Mouse (Mus musculus): Measurements from ENCODE around the gene Ddr2.
"Not testable (repeated sequence)": the region's sequence is repeated elsewhere in the genome, so short reads cannot be mapped to it uniquely, and the experiment has no call there.

Ddr2 gene

GRCm38 (mm10) chr1:170110516-170111332 lies at the start of gene Ddr2:
Gene Ddr2 (minus strand): TSS chr1:170110762.
- no peak for DNase-seq

- no peak for DNase-seq
Measured at GRCm38 (mm10) chr1:170159707-170160106, 49.1 kb upstream of the Ddr2 start.

GRCm38 (mm10) chr1:170155761-170156160 lies 45.2 kb upstream of the Ddr2 start:
- no peak for DNase-seq

GRCm38 (mm10) chr1:170155298-170155697 lies 44.7 kb upstream of the Ddr2 start:
- no peak for DNase-seq

GRCm38 (mm10) chr1:170153986-170154385 lies 43.4 kb upstream of the Ddr2 start:
- DNase-seq: no peak

GRCm38 (mm10) chr1:170152552-170152951 lies 42.0 kb upstream of the Ddr2 start:
- no peak for DNase-seq

GRCm38 (mm10) chr1:170150870-170151269 lies 40.3 kb upstream of the Ddr2 start:
- DNase-seq: no peak

- DNase-seq: no peak
Measured at GRCm38 (mm10) chr1:170149756-170150155, 39.2 kb upstream of the Ddr2 start.

GRCm38 (mm10) chr1:170148536-170148935 lies 38.0 kb upstream of the Ddr2 start:
- DNase-seq: no peak

- DNase-seq: no peak
Measured at GRCm38 (mm10) chr1:170147651-170148448, 37.3 kb upstream of the Ddr2 start.

- no peak for DNase-seq
Measured at GRCm38 (mm10) chr1:170145606-170146005, 35.0 kb upstream of the Ddr2 start.

GRCm38 (mm10) chr1:170142256-170142871 lies 31.8 kb upstream of the Ddr2 start:
- no peak for DNase-seq

GRCm38 (mm10) chr1:170141626-170142025 lies 31.1 kb upstream of the Ddr2 start:
- no peak for DNase-seq

GRCm38 (mm10) chr1:170136351-170137009 lies 25.9 kb upstream of the Ddr2 start:
- DNase-seq: peak; percentile 82

- DNase-seq: no peak
Measured at GRCm38 (mm10) chr1:170134264-170134663, 23.7 kb upstream of the Ddr2 start.

- no peak for DNase-seq
Measured at GRCm38 (mm10) chr1:170130962-170131361, 20.4 kb upstream of the Ddr2 start.

GRCm38 (mm10) chr1:170124644-170125043 lies 14.1 kb upstream of the Ddr2 start:
- no peak for DNase-seq

GRCm38 (mm10) chr1:170113616-170114015 lies 3.1 kb upstream of the Ddr2 start:
- no peak for DNase-seq

- DNase-seq: no peak
Measured at GRCm38 (mm10) chr1:170112261-170112660, 1.7 kb upstream of the Ddr2 start.

- DNase-seq: no peak
Measured at GRCm38 (mm10) chr1:170111651-170112226, 1.2 kb upstream of the Ddr2 start.

- no peak for DNase-seq
Measured at GRCm38 (mm10) chr1:170109776-170110515, 616 bp downstream of the Ddr2 start.

- not testable (repeated sequence) for DNase-seq
Measured at GRCm38 (mm10) chr1:170102814-170103213, 7.7 kb downstream of the Ddr2 start.
